Mouse (Mus musculus) lung, postnatal 0 days (tissue): ENCODE measurements around the gene Ifnb1.

ENCODE experiments used
- CTCF ChIP-seq: IDR thresholded peaks from 2 replicates; pipeline ENCODE4 v1.5.1; 2016; ENCODE audit warnings: antibody characterized with exemption, mild to moderate bottlenecking
- EP300 ChIP-seq: IDR thresholded peaks from 2 replicates; pipeline ENCODE4 v1.6.1; 2016; ENCODE audit warnings: antibody characterized with exemption, mild to moderate bottlenecking, control low read depth

DNA sequence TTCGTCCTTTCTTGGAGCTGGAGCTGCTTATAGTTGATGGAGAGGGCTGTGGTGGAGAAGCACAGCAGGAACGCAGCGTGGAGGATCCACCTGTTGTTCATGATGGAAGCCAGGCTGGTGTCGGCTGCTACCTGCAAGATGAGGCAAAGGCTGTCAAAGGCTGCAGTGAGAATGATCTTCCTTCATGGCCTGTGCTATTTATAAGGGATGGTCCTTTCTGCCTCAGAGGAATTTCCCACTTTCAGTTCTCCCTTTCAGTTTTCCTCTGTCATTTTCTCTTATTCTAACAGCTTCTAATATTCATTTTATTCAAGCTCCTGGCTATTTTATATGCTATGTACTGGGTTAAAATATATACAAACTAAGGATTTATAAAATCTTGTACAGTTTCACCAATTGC, at the start of gene Ifnb1:
- TF ChIP-seq CTCF = no peak
- no peak for TF ChIP-seq EP300
